Mouse (Mus musculus) frontal cortex, postnatal 25 days (tissue): ENCODE measurements around the gene Foxo4.
A peak's percentile ranks its signal among the peaks of the same experiment; 100 is the strongest.

ENCODE experiments used
- DNase-seq, 2 experiments: peaks; one replicate each; pipeline ENCODE4 v3.0.0; 2022; ENCODE audit warnings: low spot score in 2 of 2

The Foxo4 gene

DNA sequence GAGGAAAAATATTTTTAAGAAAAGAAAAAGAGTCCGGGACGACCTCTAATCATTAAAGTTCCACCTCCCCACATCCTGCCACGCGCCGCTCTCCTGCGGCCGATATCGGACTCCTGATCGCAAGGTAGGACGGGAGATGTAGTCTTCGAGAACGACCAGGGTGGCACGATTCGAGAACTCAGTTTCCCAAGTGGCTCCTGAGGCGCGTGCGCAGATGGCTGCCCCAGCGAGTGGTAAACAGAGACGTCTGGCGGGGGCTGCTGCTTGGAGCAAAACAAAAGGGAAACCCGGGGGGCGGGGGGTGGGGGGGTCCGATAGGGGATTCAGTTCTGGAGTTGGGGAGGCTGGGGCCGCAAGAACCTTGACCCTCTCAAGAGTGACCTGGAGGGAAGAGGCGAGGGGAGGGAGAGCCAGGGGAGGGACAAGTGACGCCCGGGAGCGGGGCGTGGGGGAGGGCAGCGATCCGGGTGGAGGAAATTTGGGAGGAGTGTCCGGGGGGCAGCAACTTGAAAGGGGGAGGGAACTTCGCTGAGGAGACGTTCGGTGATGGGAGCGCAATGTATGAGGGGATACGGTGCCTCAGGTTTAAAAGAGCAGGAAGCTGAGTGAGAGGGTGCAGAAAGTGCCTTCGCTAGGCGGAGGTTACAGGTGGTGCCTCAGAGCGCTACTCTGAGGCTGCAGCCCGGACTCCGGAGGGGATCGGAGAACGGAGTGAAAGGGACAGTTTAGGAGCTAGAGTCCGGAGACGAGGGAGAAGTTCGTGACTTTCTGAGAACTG, at the start of gene Foxo4:
Gene Foxo4, plus strand, starts transcription at position 577 of the 778 bp plus-strand sequence.
- DNase-seq: peak; percentile 57 to 73

DNA sequence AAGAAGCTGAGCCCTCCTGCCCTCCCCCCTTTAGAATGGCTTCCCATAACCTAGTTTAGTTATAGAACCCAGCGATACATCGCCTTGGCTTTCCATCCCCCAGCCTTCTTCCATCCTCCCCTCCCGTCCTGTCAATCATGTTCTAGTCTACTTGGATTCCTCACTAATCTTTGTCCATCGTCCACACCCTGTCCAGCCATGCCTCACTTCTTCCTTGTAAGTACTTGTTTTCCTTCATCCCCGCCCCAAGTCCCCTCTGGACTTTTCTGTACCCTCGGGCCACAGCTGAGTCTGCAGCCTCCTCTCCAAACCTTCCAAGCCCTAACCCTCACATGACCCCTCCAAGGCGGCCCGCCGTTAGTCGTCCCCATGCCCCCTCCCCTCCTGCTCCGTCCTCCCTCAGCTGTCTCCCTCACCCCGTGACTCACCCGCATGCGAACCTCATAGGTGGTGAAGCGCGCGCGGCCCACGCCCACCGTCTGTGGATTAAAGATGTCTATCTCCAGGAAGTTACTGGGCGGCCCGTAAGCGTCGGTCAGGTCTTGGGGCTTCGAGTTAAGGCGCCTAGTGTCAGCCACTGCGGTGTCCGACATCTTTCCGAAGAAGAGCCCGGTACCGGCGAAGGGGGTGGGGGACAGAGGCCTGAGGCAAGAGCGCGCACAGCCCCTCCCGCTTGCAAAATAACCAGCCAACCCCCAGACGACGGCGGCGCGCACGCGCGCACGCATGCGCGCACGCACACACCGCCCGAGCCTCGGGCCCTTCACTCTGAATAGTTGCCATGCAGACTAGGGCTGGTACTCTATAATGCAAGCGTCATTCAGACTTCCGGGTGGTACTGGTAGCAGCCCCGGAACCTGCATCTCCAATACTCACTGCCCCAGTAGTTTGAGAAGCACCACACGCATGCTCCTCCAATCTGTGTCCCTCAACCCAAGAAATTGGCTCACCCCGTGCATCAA, 32.2 kb upstream of the Foxo4 start, which contains the start of gene Snx12:
Gene Snx12, minus strand, starts transcription at position 730 of the 962 bp plus-strand sequence.
- peak; percentile 78 to 81 for DNase-seq

DNA sequence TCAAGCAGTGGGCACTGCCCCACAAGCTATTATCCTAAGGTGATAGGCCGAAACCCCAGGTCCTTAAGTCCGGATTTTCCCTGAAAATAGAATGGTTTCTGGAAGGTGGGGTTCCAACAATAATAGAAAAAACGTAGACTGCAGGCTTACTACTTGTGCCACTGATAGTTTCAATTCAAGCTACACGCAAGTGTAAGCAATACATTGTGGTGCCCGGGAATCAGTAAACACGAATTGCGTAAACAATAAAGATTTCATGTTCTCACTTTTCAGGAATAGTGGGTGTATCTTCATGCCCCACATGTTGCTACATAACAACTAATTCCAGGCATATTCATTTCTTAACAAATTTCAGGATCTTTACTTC, 31.5 kb upstream of the Foxo4 start:
- DNase-seq: no peak

DNA sequence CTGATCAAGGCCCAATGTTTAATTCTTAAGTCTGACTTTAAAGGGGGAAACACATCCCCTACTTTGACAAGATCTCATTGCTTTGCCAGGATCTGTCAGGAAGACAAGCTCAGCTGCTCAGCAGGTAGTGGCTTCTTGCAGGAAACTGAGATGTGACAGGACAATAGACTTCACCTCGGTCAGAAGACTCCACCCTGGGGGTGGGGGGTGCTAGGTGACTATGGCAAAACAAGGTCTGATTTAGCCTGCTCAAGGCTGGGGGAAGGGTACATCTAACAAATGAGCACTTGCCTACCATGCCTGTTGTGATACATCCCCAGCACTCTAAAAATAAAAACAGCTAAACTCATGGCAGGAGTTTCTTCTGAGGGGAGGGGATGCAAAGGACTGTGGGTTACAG, 9.3 kb upstream of the Foxo4 start:
- DNase-seq: no peak

DNA sequence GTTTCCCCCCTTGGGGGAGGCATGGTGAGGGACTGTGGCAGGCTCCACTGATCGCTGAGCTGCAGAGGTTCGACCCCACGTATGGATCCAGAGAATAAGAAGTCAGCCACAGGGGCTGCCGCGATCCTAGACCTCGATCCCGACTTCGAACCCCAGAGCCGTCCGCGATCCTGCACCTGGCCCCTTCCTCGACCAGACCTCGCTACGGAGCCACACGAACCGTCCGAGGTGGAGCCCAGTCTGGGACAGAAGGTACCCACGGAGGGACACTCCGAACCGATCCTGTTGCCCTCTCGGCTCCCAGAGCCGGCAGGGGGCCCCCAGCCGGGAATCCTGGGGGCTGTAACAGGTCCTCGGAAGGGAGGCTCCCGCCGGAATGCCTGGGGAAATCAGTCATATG, 412 bp downstream of the Foxo4 start:
- DNase-seq: peak in 1 of 2 experiments; percentile 7

DNA sequence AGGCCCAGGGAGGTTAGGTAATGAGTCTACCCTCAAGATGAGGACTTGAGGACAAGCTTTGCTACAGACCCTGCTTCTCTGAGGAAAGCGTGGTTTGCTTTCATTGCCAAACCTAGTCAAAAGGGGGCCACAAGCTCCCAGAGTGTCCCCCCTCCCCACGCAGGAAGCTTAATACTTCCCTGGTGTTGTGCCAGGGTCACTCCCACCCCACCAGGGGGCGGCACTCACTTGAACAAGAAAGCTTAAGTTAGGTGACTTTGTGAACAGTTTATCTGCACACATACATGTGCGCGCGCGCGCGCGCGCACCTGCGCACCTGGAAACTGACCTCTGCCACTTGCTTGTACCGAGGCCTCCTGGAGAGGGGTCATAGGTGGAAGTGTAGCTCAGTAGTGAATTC, 2.3 kb downstream of the Foxo4 start:
- DNase-seq: no peak

DNA sequence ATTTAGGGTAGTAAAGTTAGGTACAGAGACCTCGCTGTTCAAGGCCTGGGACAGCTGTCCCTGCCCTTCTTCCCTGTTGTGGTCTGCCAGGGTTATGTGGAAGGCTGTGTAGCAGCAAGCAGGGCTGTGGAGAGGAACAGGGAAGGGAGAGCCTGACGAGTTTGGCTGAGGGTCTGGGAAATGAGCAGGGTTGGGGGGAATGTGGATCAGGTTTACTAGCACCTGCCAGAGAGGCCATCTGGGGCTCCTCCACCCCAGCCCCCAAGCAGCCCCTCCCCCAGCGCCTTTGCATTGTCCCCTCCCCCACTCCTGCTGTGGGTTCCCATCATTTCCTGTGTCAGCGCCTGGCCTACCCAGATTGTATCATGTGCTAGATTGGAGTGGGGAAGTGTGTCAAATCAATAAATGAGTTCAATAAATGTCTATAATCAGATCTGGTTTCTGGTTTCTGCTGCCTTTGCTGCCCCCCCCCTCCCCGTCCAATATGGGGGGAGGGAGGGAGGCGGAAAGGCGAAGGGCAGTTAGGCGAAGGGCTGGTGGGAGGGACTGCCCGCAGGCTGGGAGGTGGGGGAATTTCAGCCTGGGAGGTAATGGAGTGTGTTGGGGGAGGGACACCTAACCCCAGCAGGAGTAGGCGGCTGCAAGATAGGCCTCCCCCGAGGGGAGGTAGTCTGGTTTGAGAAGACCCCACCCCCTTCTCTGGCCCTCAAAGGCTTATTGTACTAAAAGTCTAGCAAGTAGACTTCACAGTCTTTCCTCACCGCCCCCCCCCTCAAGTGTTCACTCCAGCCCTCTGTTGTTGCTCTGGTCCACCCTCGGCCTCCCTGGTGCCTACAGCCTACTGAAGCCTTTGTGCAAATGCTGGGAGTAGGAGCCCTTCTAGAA, 6.4 kb downstream of the Foxo4 start:
- no peak for DNase-seq

DNA sequence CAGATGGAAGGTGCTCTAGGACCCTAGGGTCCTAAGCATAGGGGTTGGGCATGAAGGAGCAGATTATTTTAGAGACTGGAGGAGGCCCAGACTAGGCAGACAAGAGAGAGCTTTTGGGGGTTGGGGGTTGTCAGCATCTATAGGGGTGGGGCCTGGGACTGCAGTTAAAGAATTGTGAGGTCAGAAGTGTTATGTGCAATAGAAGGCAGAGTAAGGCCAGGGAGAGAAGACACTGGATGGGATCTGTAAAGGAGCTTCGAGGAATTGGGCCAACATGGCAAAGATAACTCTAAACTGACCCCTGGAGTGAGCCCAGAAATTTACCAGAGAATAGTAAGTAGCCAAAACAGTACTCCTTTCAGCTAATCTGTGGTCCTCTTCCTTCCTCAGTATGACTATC, 9.6 kb downstream of the Foxo4 start, which contains the start of gene Gm614:
Gene Gm614, minus strand, starts transcription at position 101 of the 400 bp plus-strand sequence.
- no peak for DNase-seq

DNA sequence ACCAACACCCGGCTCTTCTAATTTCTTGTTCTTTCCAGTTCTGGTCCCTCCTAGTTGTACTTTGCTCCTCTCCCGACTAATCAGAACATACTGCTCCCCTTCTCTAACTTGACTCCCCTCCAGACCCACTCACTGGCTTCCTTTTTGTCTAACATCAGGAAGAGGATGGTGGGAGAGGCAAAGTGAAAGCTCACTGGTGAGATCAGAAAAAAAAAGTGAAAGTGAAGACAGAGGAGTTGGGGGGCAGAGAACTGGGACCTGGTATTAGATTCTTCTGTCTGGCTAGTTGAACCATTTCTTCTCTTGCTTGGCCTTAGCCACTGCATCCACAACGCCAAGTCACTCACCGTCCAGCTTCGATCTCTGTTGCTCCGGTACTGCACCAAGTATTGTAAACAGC, 12.3 kb downstream of the Foxo4 start:
- no peak for DNase-seq

DNA sequence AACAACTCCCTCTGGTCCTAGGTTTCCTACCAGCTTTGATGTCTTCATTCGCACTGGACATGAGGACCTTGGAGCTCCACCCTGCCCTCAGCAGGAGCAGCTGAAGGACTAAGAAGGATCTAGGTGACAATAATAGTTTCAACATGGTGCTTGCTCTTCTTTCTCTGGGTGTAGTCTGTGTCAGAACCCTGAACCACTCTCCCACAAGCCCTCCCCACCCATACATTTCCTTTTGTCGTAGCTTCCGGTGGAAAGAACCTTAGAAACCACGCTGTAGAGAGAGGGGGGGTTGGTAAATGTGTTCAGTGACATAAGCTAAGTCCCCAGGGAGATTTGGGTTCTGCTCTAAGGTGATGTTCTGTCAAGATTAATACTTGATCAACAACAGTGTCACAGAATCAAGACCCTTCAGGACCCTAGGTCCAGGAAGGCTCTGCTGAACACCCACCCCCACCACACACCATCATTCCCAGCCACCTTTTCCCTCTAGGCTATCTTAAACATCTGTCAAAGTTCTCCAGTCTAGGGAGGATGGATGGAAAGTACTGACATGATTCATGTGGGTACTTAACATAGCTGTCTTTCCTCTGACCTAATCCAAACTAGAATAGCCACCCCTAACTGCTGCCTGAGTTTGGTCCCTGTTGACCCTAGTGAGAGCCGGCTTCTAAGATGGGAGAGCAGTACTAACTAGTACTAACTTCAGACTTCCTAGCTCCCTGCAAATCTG, 13.9 kb downstream of the Foxo4 start, which contains the start of gene Il2rg:
Gene Il2rg, minus strand, starts transcription at position 231 of the 730 bp plus-strand sequence.
- no peak for DNase-seq

DNA sequence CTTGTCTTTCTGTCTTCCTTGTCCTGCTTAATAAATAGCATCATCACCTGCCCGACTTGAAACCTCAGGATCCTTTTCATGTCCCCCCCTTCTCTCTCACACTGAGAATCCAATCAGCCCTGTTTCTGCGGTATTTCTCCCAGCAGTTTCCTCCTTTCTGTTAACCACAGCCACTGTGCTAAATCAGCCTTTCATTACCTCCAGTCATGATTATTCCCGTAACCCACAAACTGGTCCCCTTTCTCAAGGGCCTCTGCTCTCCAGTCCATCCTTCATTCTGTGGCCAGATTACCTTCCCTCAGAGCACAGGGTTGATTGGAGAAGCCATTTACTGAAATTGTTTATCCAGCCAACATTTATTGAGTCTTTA, 14.4 kb downstream of the Foxo4 start, which contains the start of gene Gm20489:
Gene Gm20489, minus strand, starts transcription at position 269 of the 370 bp plus-strand sequence.
- DNase-seq: no peak

DNA sequence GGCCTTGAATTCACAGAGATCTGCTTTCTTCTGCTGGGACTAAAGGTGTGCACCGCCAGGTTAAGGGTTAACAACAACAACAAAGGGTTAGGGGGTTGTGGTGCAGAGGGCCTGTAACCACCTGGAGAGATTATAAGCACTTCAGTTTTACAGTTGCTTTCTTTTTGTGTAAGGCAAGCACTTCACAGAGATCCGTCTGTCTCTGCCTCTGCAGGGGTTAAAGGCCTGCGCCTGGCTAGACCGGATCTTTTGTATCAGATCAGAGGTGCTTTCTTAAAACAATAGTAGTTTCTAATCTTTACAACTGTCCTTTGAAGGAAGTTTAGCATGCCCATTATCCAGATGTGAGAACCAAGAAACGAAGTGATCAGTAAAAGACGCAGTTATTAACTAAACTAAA, 19.1 kb downstream of the Foxo4 start:
- no peak for DNase-seq

DNA sequence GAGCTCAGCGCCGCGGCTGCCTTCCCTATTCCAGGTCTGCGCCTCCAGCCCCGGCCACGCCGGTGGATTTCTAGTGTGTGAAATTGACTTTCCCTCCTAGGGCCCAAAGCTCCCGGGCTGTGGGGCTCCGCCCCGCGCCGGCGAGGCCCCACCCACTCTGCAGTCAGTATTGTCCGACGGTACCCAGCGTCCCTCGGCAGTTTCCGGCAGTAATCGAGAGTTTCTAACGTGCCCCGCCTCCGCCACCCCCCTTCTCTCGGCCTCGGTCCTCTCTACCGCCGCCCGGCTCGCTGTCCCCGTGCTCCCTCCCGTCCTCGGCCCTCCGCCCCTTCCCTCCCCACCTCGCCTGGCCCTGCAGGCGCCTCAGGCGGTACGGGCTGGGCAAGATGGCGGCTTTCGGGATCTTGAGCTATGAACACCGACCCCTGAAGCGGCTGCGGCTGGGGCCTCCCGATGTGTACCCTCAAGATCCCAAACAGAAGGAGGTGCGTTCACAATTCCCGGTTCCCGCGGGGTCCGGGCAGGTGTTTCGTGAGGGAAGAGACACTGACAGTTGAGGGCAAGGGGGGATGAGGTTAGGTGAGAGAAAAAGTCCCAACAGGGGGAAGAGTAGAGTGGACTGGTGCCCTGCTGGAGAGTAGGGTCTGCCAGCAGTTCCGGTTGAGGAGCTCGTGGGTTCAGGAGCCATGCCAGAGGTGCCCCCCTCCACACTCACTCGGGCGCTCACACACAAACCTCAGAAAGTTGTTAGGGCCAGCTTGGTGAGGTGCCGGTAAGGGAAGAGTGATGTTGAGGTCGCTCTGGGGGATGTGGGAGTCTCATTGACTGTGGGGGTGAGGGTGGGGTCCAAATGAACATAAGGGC, 19.8 kb downstream of the Foxo4 start, which contains the start of gene Med12:
Gene Med12, plus strand, starts transcription at position 156 of the 864 bp plus-strand sequence.
- peak; percentile 51 to 52 for DNase-seq

DNA sequence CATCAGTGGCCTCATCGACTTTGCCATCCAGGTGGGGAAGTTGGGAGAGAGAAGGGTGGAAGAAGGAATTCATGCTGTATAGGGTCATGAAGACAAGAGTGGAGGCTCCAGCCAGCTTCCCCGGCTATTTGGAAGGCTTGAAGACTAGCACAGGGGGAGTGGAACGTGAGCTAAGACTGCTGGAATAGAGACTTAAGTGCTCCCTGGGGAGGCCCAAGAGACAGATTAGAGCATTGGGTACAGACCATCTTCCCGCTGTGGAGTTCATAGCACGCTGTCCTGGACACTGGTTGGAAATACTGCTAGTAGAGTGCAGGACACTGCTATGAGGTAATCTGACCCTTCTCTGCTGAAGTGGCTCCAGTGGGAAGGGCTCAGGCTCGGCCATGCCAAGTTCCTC, 28.5 kb downstream of the Foxo4 start:
- DNase-seq: no peak

DNA sequence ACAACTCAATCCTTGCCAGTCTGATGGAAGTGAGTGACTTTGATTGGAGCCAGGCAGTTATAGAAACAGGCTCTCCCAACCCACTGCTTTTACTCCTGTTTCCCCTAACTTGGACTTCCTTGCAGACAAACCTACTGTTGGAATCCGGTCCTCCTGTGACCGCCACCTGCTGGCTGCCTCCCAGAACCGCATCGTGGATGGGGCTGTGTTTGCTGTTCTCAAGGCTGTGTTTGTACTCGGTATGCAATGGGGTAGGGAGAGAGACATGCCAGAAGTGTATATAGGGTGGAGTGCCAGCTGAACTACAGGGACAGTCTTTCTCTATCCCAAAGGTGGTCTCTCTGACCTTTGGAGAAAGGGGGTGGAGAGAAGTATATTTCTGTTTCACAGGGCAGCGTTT, 31.2 kb downstream of the Foxo4 start:
- no peak for DNase-seq

DNA sequence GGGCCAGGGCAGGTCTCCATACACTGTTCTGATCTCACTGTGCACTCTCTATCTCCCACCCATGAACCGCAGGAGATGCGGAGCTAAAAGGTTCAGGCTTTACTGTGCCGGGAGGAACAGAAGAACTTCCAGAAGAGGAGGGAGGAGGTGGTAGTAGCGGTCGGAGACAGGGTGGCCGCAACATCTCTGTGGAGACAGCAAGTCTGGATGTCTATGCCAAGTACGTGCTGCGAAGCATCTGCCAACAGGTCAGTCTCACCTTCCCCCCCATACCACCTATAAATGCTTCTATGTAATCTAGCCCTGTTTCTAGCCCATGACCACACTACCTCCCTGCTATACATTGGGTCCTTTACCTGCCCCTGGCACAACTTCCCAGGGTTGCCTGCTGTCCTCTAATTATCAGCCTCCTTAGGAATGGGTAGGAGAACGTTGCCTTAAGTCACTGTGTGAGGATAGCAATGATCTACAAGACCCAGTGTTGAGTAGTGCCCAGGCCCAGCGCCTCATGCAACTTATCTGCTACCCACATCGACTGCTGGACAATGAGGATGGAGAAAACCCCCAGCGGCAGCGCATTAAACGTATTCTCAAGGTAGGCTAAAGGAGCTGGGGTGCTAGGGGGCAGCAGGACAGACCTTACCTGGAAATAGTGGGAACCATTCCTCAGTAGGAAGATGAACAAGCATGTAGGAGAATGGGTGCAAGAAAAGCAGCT, 31.8 kb downstream of the Foxo4 start:
- DNase-seq: no peak

DNA sequence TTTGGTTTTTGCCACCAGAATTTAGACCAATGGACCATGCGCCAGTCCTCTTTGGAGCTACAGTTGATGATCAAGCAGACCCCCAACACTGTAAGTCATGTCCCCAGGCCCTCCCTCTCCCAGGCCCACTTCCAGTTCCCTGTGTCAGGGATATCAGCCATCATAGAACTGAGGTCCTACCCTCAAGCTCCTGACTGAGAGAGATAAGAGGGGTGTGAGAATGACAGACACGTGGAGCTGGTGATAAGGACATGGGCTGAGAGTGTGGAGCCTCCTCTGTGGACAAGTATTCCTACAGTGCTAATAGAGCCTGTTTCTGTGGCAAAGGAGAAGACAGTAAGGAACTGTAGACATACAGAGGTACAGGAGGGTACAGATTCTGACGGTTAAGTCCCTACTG, 33.2 kb downstream of the Foxo4 start:
- no peak for DNase-seq

DNA sequence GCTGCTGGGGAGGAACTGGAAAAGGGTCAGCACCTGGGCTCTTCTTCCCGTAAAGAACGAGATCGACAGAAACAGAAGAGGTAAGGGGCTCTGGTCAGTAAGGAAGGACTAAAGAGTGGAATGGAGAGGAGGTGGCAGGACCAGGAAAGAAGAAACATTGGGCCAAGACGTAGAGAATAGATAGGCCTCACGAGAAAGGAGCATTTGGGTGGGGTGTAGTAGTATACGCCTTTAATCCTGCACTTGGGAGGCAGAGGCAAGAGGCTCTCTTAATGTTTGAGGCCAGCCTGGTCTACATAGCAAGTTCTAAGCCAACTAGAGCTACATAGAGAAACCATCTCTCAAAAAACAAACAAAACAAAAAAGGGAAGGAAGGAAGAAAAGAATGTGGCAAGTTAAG, 34.1 kb downstream of the Foxo4 start:
- no peak for DNase-seq

DNA sequence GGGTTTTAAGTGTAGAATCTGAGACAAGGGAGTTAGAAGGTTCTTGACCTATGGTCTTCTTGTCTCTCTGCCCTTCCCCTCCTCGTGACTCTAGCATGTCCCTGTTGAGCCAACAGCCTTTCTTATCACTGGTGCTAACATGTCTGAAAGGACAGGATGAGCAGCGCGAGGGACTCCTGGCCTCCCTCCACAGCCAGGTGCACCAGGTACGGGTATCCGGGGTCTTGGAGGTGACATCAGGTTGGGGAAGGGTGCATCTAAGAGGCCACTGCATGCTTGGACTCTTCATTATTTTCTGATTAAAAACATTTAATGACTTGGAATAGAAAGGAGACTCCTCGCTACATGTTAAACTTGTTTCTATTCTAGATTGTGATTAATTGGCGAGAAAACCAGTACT, 34.7 kb downstream of the Foxo4 start:
- no peak for DNase-seq
